Mouse (Mus musculus): Measurements from ENCODE around the gene Llph.

Gene Llph

GRCm38 (mm10) chr10:120273335-120273734 is 46.5 kb downstream of the Llph start:
- CTCF ChIA-PET: no interaction called here

- CTCF ChIA-PET: no interaction called here
These were observed 52.7 kb downstream of the Llph start for GRCm38 (mm10) chr10:120279482-120280128.

- CTCF ChIA-PET: no interaction called here
These were observed 53.5 kb downstream of the Llph start for GRCm38 (mm10) chr10:120280375-120280774.

- CTCF ChIA-PET: interaction anchor here (1.0 kb wide), 1 partner anchor 54 kb away, joined by 3 read pairs; no protein-coding TSS in a partner anchor
These were observed 54.8 kb downstream of the Llph start for GRCm38 (mm10) chr10:120281700-120282099.
